Mouse (Mus musculus) kidney, embryonic 15.5 days (tissue): ENCODE measurements around the gene Dpt. TPM values are rescaled to one million over a fixed set of nuclear protein-coding genes. Genes with fewer than 3 reads are reported as not detected.
A peak's percentile ranks its signal among the peaks of the same experiment; 100 is the strongest.

Source experiments
- ATAC-seq: fragments of 200-750 bp; cut with Nextera tagmentation; replicated peaks from 2 replicates; pipeline ENCODE4 v1.8.0; 2017; ENCODE audit warnings: moderate TSS enrichment; ENCODE audit not compliant: low FRiP score
- H3K27ac ChIP-seq: fragments of 300-500 bp; sonication (generic); 2 replicates; pipeline ENCODE4 v1.5.1; 2015; ENCODE audit warnings: mild to moderate bottlenecking, inconsistent platforms
- H3K27me3 ChIP-seq: fragments of 300-500 bp; sonication (generic); 2 replicates; pipeline ENCODE4 v1.6.1; 2015; ENCODE audit warnings: inconsistent platforms
- H3K36me3 ChIP-seq: fragments of 300-500 bp; sonication (generic); 2 replicates; pipeline ENCODE4 v1.6.1; 2015; ENCODE audit warnings: inconsistent platforms
- H3K4me1 ChIP-seq: fragments of 300-500 bp; sonication (generic); 2 replicates; pipeline ENCODE4 v1.6.1; 2015; ENCODE audit warnings: inconsistent platforms
- H3K4me2 ChIP-seq: fragments of 300-500 bp; sonication (generic); 2 replicates; pipeline ENCODE4 v1.6.1; 2015; ENCODE audit warnings: moderate library complexity, mild to moderate bottlenecking, inconsistent platforms
- H3K4me3 ChIP-seq: fragments of 300-500 bp; sonication (generic); replicated peaks from 2 replicates; pipeline ENCODE4 v1.5.1; 2015; ENCODE audit warnings: mild to moderate bottlenecking, inconsistent platforms
- H3K9ac ChIP-seq: fragments of 300-500 bp; sonication (generic); 2 replicates; pipeline ENCODE4 v1.6.1; 2015; ENCODE audit warnings: mild to moderate bottlenecking, inconsistent platforms
- H3K9me3 ChIP-seq: fragments of 300-500 bp; sonication (generic); replicated peaks from 2 replicates; pipeline ENCODE4 v1.6.1; 2016; ENCODE audit warnings: inconsistent platforms
- WGBS: fragments of 180-500 bp; shearing (Covaris S2); methylation state at CpG from one replicate; pipeline ENCODE4 v1.1.7; 2015; ENCODE audit warnings: mixed read lengths; 5-methylcytosine and 5-hydroxymethylcytosine counted together
- polyA plus RNA-seq: library from polyadenylated mRNA; unstranded; fragments of >200 nt; fragmentation: Nextera tagmentation; extraction: Ambion mirVana; gene quantifications from 2 replicates; pipeline ENCODE4 v1.2.1, GENCODE M21; 2015

The Dpt gene
- polyA plus RNA-seq, 1 experiment from 2014 or later: 6.0 TPM

DNA sequence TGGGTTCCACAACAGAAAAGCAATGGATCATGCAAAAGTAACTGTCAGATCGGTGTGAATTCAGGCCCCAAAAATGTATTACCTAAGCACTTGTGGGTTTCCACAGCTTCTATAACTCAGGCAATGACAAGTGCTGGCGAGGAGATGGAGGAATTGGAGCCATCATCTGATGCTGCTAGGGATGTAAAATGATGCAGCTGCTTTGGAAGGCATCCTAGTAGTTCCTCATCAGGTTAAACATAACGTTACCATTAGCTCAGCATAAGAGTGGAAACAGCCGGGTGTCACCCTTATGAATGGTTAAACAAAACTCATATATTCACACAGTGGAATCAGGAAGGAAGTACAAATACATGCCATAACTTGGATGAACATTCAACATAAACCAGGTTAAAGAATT is 3.4 kb upstream of the Dpt start:
- no peak overlapping the region for H3K27ac ChIP-seq
- no peak overlapping the region for H3K9ac ChIP-seq
- no peaks in the 10 kb centered on the region for H3K36me3 ChIP-seq
- no peak for ATAC-seq
- no peak overlapping the region for H3K4me2 ChIP-seq
- 70% methylated on average over 4 of the region's 4 CpGs for WGBS
- H3K9me3 ChIP-seq: no peaks in the 10 kb centered on the region
- H3K4me3 ChIP-seq: no peak overlapping the region
- no peaks in the 10 kb centered on the region for H3K4me1 ChIP-seq
- H3K27me3 ChIP-seq: no peaks in the 10 kb centered on the region

GRCm38 (mm10) chr1:164797746-164798285 is 1.4 kb downstream of the Dpt start:
- H3K4me3 ChIP-seq: no peak overlapping the region
- H3K27ac ChIP-seq: no peak overlapping the region
- H3K36me3 ChIP-seq: no peaks in the 10 kb centered on the region
- H3K27me3 ChIP-seq: no peaks in the 10 kb centered on the region
- no peaks in the 10 kb centered on the region for H3K9me3 ChIP-seq
- 0 out of 2 replicates have a peak, but pooled peaks cover 4% of the 10 kb centered on the region for H3K4me1 ChIP-seq
- no peak overlapping the region for H3K4me2 ChIP-seq
- ATAC-seq: no peak
- WGBS: 81% methylated on average over 1 of the region's 1 CpGs
- no peak overlapping the region for H3K9ac ChIP-seq

DNA sequence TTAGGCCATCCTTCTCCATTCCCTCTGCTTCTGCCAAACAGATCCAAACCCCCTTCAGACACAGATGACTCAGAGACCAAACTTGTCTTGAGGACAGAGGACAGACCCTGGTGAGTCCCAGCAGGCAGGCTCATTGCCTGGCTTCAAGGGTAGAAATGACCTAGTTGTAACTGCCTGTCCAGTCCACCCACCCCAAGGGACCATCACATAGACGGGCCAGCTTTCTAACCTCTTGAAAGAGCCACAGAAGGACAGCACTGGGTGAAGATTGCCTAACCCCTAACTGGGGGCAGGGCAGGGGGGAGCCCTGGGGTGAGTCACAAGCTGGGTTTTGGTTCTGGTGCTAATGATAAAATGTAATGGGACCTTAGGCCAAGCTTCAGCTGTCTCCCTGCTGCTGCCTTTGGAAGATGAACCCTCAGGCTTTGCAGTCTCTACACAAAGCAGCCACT is 2.1 kb downstream of the Dpt start:
- Histone ChIP-seq H3K4me2 (no peak overlapping the region), H3K27ac (no peak overlapping the region), H3K27me3 (no peaks in the 10 kb centered on the region), H3K9me3 (no peaks in the 10 kb centered on the region), H3K4me1 (0 out of 2 replicates have a peak, but pooled peaks cover 4% of the 10 kb centered on the region), H3K4me3 (no peak overlapping the region), H3K36me3 (no peaks in the 10 kb centered on the region), H3K9ac (no peak overlapping the region)
- ATAC-seq: no peak
- WGBS: 50% methylated on average over 1 of the region's 1 CpGs

DNA sequence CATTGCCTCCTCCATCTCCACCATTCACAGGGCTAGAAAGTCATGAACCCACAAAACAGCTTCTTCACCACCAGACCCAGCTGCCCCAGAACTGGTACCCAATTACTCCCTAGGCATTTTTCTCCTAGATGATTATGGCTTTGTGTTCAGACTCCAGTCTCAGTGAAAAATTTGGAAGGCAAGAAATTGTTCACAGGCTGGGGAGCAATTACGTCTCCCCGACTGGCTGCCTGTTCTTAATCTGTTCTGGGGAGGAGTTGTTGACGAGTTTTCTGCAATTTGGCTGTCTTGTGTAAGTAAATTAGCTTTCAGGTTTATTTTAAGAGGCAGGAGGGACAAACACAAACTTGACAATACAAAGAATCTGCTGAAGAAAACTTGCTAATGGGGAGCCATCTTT is 2.7 kb downstream of the Dpt start:
- H3K27me3 ChIP-seq: no peaks in the 10 kb centered on the region
- H3K9me3 ChIP-seq: no peaks in the 10 kb centered on the region
- no peak overlapping the region for H3K27ac ChIP-seq
- ATAC-seq: no peak
- peaks cover 8% of the 10 kb centered on the region; the same call in 1 of the 2 replicates for H3K4me1 ChIP-seq
- H3K9ac ChIP-seq: no peak overlapping the region
- no peaks in the 10 kb centered on the region for H3K36me3 ChIP-seq
- no peak overlapping the region for H3K4me2 ChIP-seq
- WGBS: 75% methylated on average over 3 of the region's 3 CpGs
- H3K4me3 ChIP-seq: no peak overlapping the region

- Histone ChIP-seq H3K36me3 (no peaks in the 10 kb centered on the region), H3K4me3 (no peak overlapping the region), H3K4me1 (peaks cover 9% of the 10 kb centered on the region; the same call in 1 of the 2 replicates), H3K9ac (no peak overlapping the region), H3K4me2 (no peak overlapping the region), H3K9me3 (no peaks in the 10 kb centered on the region), H3K27ac (no peak overlapping the region), H3K27me3 (no peaks in the 10 kb centered on the region)
- peak; percentile 74 for ATAC-seq
- 34% methylated on average over 11 of the region's 11 CpGs for WGBS
These were observed 7.8 kb downstream of the Dpt start for GRCm38 (mm10) chr1:164804277-164804676.

- Histone ChIP-seq H3K27me3 (no peaks in the 10 kb centered on the region), H3K9me3 (no peaks in the 10 kb centered on the region), H3K4me2 (no peak overlapping the region), H3K4me3 (no peak overlapping the region), H3K4me1 (peaks cover 9% of the 10 kb centered on the region; the same call in 1 of the 2 replicates), H3K36me3 (no peaks in the 10 kb centered on the region), H3K9ac (no peak overlapping the region), H3K27ac (no peak overlapping the region)
- WGBS: 79% methylated on average over 10 of the region's 10 CpGs
- ATAC-seq: no peak
These were observed 8.4 kb downstream of the Dpt start for GRCm38 (mm10) chr1:164804751-164805435.

GRCm38 (mm10) chr1:164809371-164809770 is 12.9 kb downstream of the Dpt start:
- Histone ChIP-seq H3K36me3 (no peaks in the 10 kb centered on the region), H3K4me3 (no peak overlapping the region), H3K4me1 (peaks cover 3% of the 10 kb centered on the region; the same call in 1 of the 2 replicates), H3K9ac (no peak overlapping the region), H3K27me3 (no peaks in the 10 kb centered on the region), H3K9me3 (no peaks in the 10 kb centered on the region), H3K27ac (no peak overlapping the region), H3K4me2 (no peak overlapping the region)
- ATAC-seq: no peak
- 64% methylated on average over 2 of the region's 2 CpGs for WGBS

GRCm38 (mm10) chr1:164811296-164811695 is 14.9 kb downstream of the Dpt start:
- ATAC-seq: no peak
- WGBS: 84% methylated on average over 3 of the region's 3 CpGs
- no peaks in the 10 kb centered on the region for H3K9me3 ChIP-seq

DNA sequence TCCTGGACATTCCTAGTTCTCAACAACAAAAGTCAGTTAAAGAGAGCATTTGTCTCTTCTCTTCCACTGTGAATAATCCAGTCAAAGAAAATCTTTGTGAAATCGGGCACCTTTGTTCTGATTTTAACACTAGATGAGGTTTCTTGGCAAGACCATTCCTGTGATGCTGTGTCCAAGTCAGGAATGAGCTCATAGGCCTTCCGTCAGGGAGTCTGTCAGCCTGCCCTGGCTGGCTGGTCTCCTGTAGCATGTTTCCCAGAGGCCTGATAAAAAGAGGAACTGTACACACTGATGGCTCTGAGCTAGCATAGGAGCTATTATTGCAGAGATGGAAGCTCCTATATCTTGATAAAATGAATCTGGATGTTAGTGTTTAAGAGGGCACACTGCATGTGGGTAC is 17.8 kb downstream of the Dpt start:
- no peaks in the 10 kb centered on the region for H3K9me3 ChIP-seq
- H3K27me3 ChIP-seq: no peaks in the 10 kb centered on the region
- H3K36me3 ChIP-seq: no peaks in the 10 kb centered on the region
- no peak overlapping the region for H3K9ac ChIP-seq
- ATAC-seq: no peak
- H3K4me3 ChIP-seq: no peak overlapping the region
- 75% methylated on average over 2 of the region's 2 CpGs for WGBS
- no peaks in the 10 kb centered on the region for H3K4me1 ChIP-seq
- H3K4me2 ChIP-seq: no peak overlapping the region
- no peak overlapping the region for H3K27ac ChIP-seq

More at GRCm38 (mm10) chr1:164811296-164811695, 14.9 kb downstream of the Dpt start:
- Histone ChIP-seq H3K4me2 (no peak overlapping the region), H3K9ac (no peak overlapping the region), H3K27ac (no peak overlapping the region), H3K27me3 (no peaks in the 10 kb centered on the region), H3K36me3 (no peaks in the 10 kb centered on the region), H3K4me3 (no peak overlapping the region), H3K4me1 (no peaks in the 10 kb centered on the region)

GRCm38 (mm10) chr1:164815330-164815729 is 18.9 kb downstream of the Dpt start:
- H3K9me3 ChIP-seq: no peaks in the 10 kb centered on the region
- H3K4me1 ChIP-seq: no peaks in the 10 kb centered on the region
- 59% methylated on average over 5 of the region's 5 CpGs for WGBS
- H3K4me3 ChIP-seq: no peak overlapping the region
- no peaks in the 10 kb centered on the region for H3K36me3 ChIP-seq
- no peak for ATAC-seq
- H3K4me2 ChIP-seq: no peak overlapping the region
- H3K9ac ChIP-seq: no peak overlapping the region
- H3K27me3 ChIP-seq: no peaks in the 10 kb centered on the region
- H3K27ac ChIP-seq: no peak overlapping the region

GRCm38 (mm10) chr1:164817331-164817730 is 20.9 kb downstream of the Dpt start:
- ATAC-seq: no peak
- 62% methylated on average over 3 of the region's 3 CpGs for WGBS
- Histone ChIP-seq H3K9me3 (no peaks in the 10 kb centered on the region), H3K27ac (no peak overlapping the region), H3K4me1 (no peaks in the 10 kb centered on the region), H3K36me3 (no peaks in the 10 kb centered on the region), H3K9ac (no peak overlapping the region), H3K27me3 (no peaks in the 10 kb centered on the region), H3K4me3 (no peak overlapping the region), H3K4me2 (no peak overlapping the region)

- no peak for ATAC-seq
- Histone ChIP-seq H3K9ac (no peak overlapping the region), H3K27me3 (no peaks in the 10 kb centered on the region), H3K4me1 (no peaks in the 10 kb centered on the region), H3K9me3 (no peaks in the 10 kb centered on the region), H3K4me2 (no peak overlapping the region), H3K36me3 (no peaks in the 10 kb centered on the region), H3K27ac (no peak overlapping the region), H3K4me3 (no peak overlapping the region)
- WGBS: 96% methylated on average over 1 of the region's 1 CpGs
These were observed 24.9 kb downstream of the Dpt start for GRCm38 (mm10) chr1:164821307-164821706.
